Mouse (Mus musculus) G1E (cell line): ENCODE data around the gene Setd5.

Experiments
- CTCF ChIP-seq: IDR thresholded peaks from 2 replicates; pipeline ENCODE4 v1.5.1; 2012; ENCODE audit warnings: low read depth, low read length, inconsistent platforms, mixed read lengths
- GATA1 ChIP-seq: IDR thresholded peaks from 2 replicates; pipeline ENCODE4 v1.6.1; 2012; ENCODE audit warnings: borderline replicate concordance, low read length, inconsistent platforms, mixed read lengths
- TAL1 ChIP-seq: conservative IDR thresholded peaks from 2 replicates; pipeline ENCODE4 v1.6.1; 2012; ENCODE audit warnings: low read depth, low read length, inconsistent platforms, mixed read lengths

DNA sequence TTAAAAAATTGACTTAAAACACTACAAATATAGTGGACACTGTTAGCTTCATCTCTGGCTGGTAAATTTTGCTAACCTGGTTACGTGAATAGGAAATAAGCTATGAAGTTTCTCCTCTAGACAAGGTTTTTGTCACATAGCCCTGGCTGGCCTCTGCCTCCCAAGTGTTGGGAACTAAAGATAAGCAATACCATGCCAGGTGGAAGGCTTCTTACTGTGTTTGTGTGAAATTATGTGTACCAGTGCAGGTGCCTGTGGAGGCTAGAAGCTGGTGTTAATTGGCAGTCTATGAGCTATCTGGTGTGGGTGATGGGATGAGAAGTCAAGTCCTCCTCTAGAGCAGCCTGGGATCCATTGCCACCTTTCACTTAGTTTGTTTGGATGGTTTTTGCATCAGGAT lies 8.0 kb upstream of the Setd5 start:
- TF ChIP-seq CTCF (no peak), GATA1 (no peak), TAL1 (no peak)
